Mouse (Mus musculus) intestine, embryonic 16.5 days (tissue): Measurements from ENCODE around the gene Mfsd14a. TPM values are rescaled to one million over a fixed set of nuclear protein-coding genes. Genes with fewer than 3 reads are reported as not detected.
A peak's percentile ranks its signal among the peaks of the same experiment; 100 is the strongest.
"Not testable (repeated sequence)": the region's sequence is repeated elsewhere in the genome, so short reads cannot be mapped to it uniquely, and the experiment has no call there.

ENCODE experiments used
- ATAC-seq: fragments of 200-750 bp; cut with Nextera tagmentation; 2 replicates; pipeline ENCODE4 v1.8.0; 2017; ENCODE audit warnings: moderate TSS enrichment, moderate library complexity
- H3K27ac ChIP-seq: fragments of 300-500 bp; sonication (generic); 2 replicates; pipeline ENCODE4 v1.5.1; 2014; ENCODE audit warnings: mild to moderate bottlenecking, low read length
- H3K27me3 ChIP-seq: fragments of 300-500 bp; sonication (generic); replicated peaks from 2 replicates; pipeline ENCODE4 v1.6.1; 2014; ENCODE audit warnings: low read length, control low read depth, mixed read lengths; ENCODE audit not compliant: control insufficient read depth, insufficient read depth
- H3K36me3 ChIP-seq: fragments of 300-500 bp; sonication (generic); 2 replicates; pipeline ENCODE4 v1.6.1; 2014; ENCODE audit warnings: low read length, control low read depth; ENCODE audit not compliant: control insufficient read depth, insufficient read depth
- H3K4me1 ChIP-seq: fragments of 300-500 bp; sonication (generic); 2 replicates; pipeline ENCODE4 v1.6.1; 2014; ENCODE audit warnings: low read length, control low read depth, mixed read lengths; ENCODE audit not compliant: control insufficient read depth, insufficient read depth
- H3K4me2 ChIP-seq: fragments of 300-500 bp; sonication (generic); 2 replicates; pipeline ENCODE4 v1.6.1; 2014; ENCODE audit warnings: low read depth, low read length, control low read depth
- H3K4me3 ChIP-seq: fragments of 300-500 bp; sonication (generic); 2 replicates; pipeline ENCODE4 v1.5.1; 2014; ENCODE audit warnings: mild to moderate bottlenecking, low read length
- H3K9ac ChIP-seq: fragments of 300-500 bp; sonication (generic); 2 replicates; pipeline ENCODE4 v1.6.1; 2014; ENCODE audit warnings: low read depth, low read length
- H3K9me3 ChIP-seq: fragments of 300-500 bp; sonication (generic); 2 replicates; pipeline ENCODE4 v1.6.1; 2016; ENCODE audit warnings: low read length, control low read depth; ENCODE audit not compliant: control insufficient read depth
- WGBS: fragments of 180-500 bp; shearing (Covaris S2); extraction: QIAGEN DNeasy Blood & Tissue Kit; methylation state at CpG from one replicate; pipeline ENCODE4 v1.1.7; 2014; 5-methylcytosine and 5-hydroxymethylcytosine counted together
- polyA plus RNA-seq: library from polyadenylated mRNA; unstranded; fragments of >200 nt; fragmentation: Nextera tagmentation; extraction: Ambion mirVana; gene quantifications from 2 replicates; pipeline ENCODE4 v1.2.1, GENCODE M21; 2015

The Mfsd14a gene
- polyA plus RNA-seq, 1 experiment from 2014 or later: 81.3 TPM

DNA sequence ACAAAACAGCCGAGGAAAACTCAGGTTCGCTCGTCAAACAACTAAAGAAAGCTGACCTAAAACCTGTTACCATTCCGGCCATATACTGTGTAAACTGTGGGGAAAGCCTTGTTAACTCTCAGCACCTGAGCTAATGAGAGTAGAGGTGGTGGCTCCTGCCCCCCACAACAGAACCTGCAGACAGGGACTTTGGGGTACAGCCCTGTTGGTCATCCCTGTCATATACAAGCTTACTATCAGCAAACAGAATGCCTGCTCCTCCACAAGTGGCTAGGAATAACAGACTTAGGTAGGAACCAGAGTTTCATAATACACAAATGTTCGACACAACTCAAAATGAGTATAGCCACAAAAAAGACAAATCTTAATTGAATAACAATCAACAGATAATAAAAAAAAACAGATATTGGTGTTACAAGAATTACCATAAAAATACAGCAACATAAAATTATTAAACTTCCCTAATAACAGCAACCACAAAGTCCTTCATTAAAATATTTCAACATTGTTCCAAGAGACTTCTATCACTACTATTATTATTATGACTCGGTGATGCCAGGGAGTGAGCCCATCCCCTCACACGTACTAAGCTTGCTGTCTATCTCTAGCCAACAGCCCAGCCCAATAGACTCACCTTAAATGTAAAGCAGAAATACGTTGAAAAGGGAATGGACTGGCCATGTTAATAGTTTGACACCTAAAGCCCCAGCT, 32.6 kb upstream of the Mfsd14a start:
- H3K27me3 ChIP-seq: no peaks in the 10 kb centered on the region
- no peaks in the 10 kb centered on the region for H3K36me3 ChIP-seq
- 83% methylated on average over 8 of the region's 8 CpGs for WGBS
- H3K9me3 ChIP-seq: no peaks in the 10 kb centered on the region
- no peak overlapping the region for H3K27ac ChIP-seq
- no peak overlapping the region for H3K9ac ChIP-seq
- H3K4me3 ChIP-seq: no peak overlapping the region
- H3K4me2 ChIP-seq: no peak overlapping the region
- ATAC-seq: no peak
- H3K4me1 ChIP-seq: no peaks in the 10 kb centered on the region

- WGBS: 91% methylated on average over 3 of the region's 3 CpGs
- no peak for ATAC-seq
- H3K27ac ChIP-seq: no peak overlapping the region
These were observed 31.8 kb upstream of the Mfsd14a start for GRCm38 (mm10) chr3:116694312-116694711.

GRCm38 (mm10) chr3:116681160-116681559, 18.7 kb upstream of the Mfsd14a start, which contains the start of gene Gm43191:
Gm43191 (minus strand) TSS chr3:116681260.
- no peak for ATAC-seq
- peaks cover 4% of the 10 kb centered on the region; the same call in 1 of the 2 replicates for H3K36me3 ChIP-seq
- no peak within 1 kb of the TSS for H3K4me2 ChIP-seq
- H3K9ac ChIP-seq: no peak within 1 kb of the TSS
- H3K27ac ChIP-seq: no peak within 1 kb of the TSS
- no peaks in the 10 kb centered on the region for H3K27me3 ChIP-seq
- no peak within 1 kb of the TSS for H3K4me3 ChIP-seq
- no peaks in the 10 kb centered on the region for H3K4me1 ChIP-seq
- WGBS: 97% methylated on average over 1 of the region's 1 CpGs
- H3K9me3 ChIP-seq: no peaks in the 10 kb centered on the region

More at GRCm38 (mm10) chr3:116694312-116694711, 31.8 kb upstream of the Mfsd14a start:
- no peak overlapping the region for H3K4me3 ChIP-seq
- H3K36me3 ChIP-seq: no peaks in the 10 kb centered on the region
- no peak overlapping the region for H3K4me2 ChIP-seq
- no peak overlapping the region for H3K9ac ChIP-seq
- H3K27me3 ChIP-seq: no peaks in the 10 kb centered on the region
- no peaks in the 10 kb centered on the region for H3K4me1 ChIP-seq
- H3K9me3 ChIP-seq: no peaks in the 10 kb centered on the region

DNA sequence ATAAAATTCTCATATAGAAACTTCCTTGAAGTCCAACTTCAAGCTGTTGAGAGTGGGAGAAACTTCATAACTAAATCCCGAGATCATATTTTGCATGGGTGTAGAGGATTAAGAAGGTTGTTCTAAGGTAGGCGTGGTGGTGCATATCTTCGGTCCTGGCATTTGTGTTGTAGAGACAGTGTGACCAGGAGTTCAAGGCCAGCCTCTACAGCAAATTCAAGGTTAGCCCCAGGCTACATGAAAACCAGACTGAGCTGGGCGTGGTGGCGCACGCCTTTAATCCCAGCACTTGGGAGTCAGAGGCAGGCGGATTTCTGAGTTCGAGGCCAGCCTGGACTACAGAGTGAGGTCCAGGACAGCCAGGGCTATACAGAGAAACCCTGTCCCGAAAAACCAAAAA, 1.8 kb upstream of the Mfsd14a start:
- WGBS: 89% methylated on average over 9 of the region's 9 CpGs
- not testable (repeated sequence) for H3K4me3 ChIP-seq, ATAC-seq, H3K27ac ChIP-seq, H3K27me3 ChIP-seq, H3K9ac ChIP-seq, H3K36me3 ChIP-seq, H3K9me3 ChIP-seq, H3K4me2 ChIP-seq
- peaks cover 11% of the 10 kb centered on the region for H3K4me1 ChIP-seq

GRCm38 (mm10) chr3:116661870-116662414, 535 bp downstream of the Mfsd14a start:
- Histone ChIP-seq H3K27me3 (no peaks in the 10 kb centered on the region), H3K36me3 (no peaks in the 10 kb centered on the region), H3K9me3 (no peaks in the 10 kb centered on the region), H3K27ac (peak overlapping the region; percentile 94), H3K4me3 (peak overlapping the region; percentile 97), H3K4me1 (peaks cover 19% of the 10 kb centered on the region), H3K4me2 (peak overlapping the region; percentile 59), H3K9ac (peak overlapping the region; percentile 97)
- WGBS: 0% methylated on average over 60 of the region's 68 CpGs
- ATAC-seq: peak; percentile 91

DNA sequence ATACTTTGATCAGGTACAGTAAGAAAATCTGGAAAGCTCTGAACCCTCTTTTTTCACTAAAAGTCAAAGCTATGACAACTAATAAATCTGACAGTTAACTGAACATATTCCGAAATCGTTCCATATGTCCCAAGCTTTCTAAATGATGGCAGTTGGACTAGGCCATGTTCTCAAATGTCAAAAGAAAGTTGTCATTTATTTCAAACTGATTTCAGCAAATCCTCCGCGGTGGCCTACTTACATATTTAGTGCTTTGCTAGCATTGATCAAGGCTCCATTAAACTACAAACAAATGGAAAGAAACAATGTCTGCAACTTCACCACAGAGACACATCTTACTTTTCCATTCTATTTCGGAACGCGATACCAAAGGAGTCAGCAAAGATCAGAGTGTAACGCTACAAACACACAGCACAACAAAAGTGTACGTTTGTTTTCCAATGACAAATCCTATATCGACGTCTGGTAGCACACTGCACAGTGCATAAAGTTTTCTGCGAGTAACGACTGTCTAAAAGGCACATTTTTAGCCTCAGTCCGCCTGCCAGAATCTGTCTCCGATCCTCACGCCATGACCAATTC, 1.1 kb downstream of the Mfsd14a start:
- Histone ChIP-seq H3K4me1 (peaks cover 19% of the 10 kb centered on the region), H3K27me3 (no peaks in the 10 kb centered on the region), H3K9ac (peak overlapping the region; percentile 97), H3K4me3 (peak overlapping the region; percentile 97), H3K36me3 (no peaks in the 10 kb centered on the region), H3K4me2 (peak overlapping the region; percentile 59), H3K27ac (peak overlapping the region; percentile 94), H3K9me3 (no peaks in the 10 kb centered on the region)
- whole genome bisulfite sequencing: 3% methylated on average over 16 of the region's 16 CpGs
- ATAC-seq: no peak

DNA sequence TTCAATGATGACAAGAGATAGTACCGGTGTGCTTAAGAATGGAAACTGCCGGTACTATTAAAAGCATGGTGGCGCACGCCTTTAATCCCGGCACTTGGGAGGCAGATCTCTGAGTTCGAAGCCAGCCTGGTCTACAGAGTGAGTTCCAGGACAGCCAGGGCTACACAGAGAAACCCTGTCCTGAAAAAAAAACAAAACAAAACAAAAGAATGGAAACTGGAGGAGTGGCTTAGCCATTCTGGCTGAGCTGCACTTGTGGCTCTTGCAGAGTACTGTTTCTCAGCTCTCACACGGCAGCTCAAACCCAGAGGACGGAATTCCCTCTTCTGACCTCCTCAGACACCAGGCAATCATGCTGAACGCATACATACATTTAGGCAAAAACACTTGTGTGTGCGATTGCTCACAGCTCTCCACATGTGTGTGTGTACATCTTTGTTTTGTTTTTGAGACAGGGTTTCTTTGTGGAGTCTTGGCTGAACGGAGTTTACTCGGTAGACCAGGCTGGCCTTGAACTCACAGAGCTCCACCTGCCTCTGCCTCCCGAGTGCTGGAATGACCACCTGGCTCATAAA, 2.5 kb downstream of the Mfsd14a start:
- no peak for ATAC-seq
- 83% methylated on average over 13 of the region's 13 CpGs for WGBS
- Histone ChIP-seq H3K36me3 (no peaks in the 10 kb centered on the region), H3K9me3 (no peaks in the 10 kb centered on the region), H3K4me2 (no peak overlapping the region), H3K27ac (no peak overlapping the region), H3K4me3 (no peak overlapping the region), H3K27me3 (no peaks in the 10 kb centered on the region), H3K4me1 (peaks cover 22% of the 10 kb centered on the region), H3K9ac (no peak overlapping the region)

DNA sequence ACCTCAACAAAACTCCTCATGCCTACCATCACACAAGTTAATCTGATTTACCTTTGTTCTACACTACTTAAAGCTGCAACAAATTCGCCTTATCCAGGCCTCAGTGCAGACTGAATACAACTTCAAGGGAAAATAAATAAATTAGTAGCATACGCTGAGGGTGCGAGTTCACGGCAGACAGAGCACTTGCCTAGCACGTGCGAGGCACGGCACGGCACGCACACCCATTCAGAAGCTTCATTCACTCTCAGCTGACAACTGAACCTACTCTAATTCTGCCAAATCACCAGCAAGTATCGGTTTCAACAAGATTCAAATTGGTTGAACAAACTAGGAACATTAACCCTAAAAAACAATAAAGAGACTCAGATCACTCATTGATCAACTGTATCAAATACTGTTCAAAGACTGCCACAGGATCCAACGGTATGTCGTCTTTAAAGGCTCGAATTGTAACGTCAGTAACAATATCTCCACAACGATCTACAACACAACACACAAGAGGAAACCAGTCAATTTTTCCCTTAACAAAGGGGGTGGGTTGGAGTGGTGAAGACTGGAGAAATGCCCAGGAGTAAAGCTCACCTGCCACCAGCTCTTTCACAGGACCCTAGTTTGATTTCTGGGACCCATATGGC, 3.4 kb downstream of the Mfsd14a start:
- WGBS: 76% methylated on average over 15 of the region's 15 CpGs
- no peak overlapping the region for H3K27ac ChIP-seq
- H3K4me3 ChIP-seq: no peak overlapping the region
- H3K9me3 ChIP-seq: no peaks in the 10 kb centered on the region
- ATAC-seq: no peak
- H3K4me1 ChIP-seq: peaks cover 22% of the 10 kb centered on the region
- no peak overlapping the region for H3K4me2 ChIP-seq
- H3K36me3 ChIP-seq: no peaks in the 10 kb centered on the region
- H3K9ac ChIP-seq: no peak overlapping the region
- H3K27me3 ChIP-seq: no peaks in the 10 kb centered on the region
